Mouse (Mus musculus) myocyte (in vitro differentiated cells): ENCODE data around the gene Arhgef3. TPM values are rescaled to one million over a fixed set of nuclear protein-coding genes. Genes with fewer than 3 reads are reported as not detected.

ENCODE experiments used
- H3K27me3 ChIP-seq: one replicate; pipeline ENCODE4 v1.6.1; 2011; ENCODE audit not compliant: control insufficient read depth, insufficient read depth, insufficient read length
- H3K36me3 ChIP-seq: one replicate; pipeline ENCODE4 v1.6.1; 2011; ENCODE audit not compliant: control insufficient read depth, insufficient read depth
- H3K4me2 ChIP-seq: one replicate; pipeline ENCODE4 v1.6.1; 2011; ENCODE audit warnings: low read depth, control low read depth
- H3K4me3 ChIP-seq: one replicate; pipeline ENCODE4 v1.5.1; 2011; ENCODE audit warnings: mild to moderate bottlenecking, control low read depth, moderate library complexity
- H3K79me2 ChIP-seq: one replicate; pipeline ENCODE4 v1.6.1; 2011; ENCODE audit not compliant: control insufficient read depth, insufficient read depth
- H3ac ChIP-seq: one replicate; pipeline ENCODE4 v1.6.1; 2011; ENCODE audit not compliant: control insufficient read depth, insufficient read length
- CEBPB ChIP-seq: IDR thresholded peaks from 2 replicates; pipeline ENCODE4 v1.6.1; 2011; ENCODE audit warnings: mild to moderate bottlenecking, moderate library complexity; ENCODE audit not compliant: poor library complexity, insufficient read depth, severe bottlenecking
- E2F4 ChIP-seq: IDR thresholded peaks from one replicate; pipeline ENCODE4 v1.6.1; 2011; ENCODE audit warnings: mild to moderate bottlenecking, control low read depth, moderate library complexity; ENCODE audit not compliant: insufficient read depth
- MAX ChIP-seq: IDR thresholded peaks from one replicate; pipeline ENCODE4 v1.6.1; 2011; ENCODE audit warnings: low read depth, mild to moderate bottlenecking, control low read depth
- MYOD1 ChIP-seq, 3 experiments: IDR thresholded peaks; one replicate each; pipeline ENCODE4 v1.6.1; 2011; ENCODE audit warnings: control low read depth in 2 of 3, low read depth in 2 of 3, mild to moderate bottlenecking in 2 of 3, moderate library complexity in 1 of 3; ENCODE audit not compliant: insufficient read length in 2 of 3, control insufficient read depth in 1 of 3
- MYOG ChIP-seq, 3 experiments: IDR thresholded peaks; one replicate each; pipeline ENCODE4 v1.6.1; 2011; ENCODE audit warnings: control low read depth in 2 of 3, low read depth in 2 of 3, mild to moderate bottlenecking in 2 of 3; ENCODE audit not compliant: insufficient read length in 2 of 3, control insufficient read depth in 1 of 3, insufficient read depth in 1 of 3
- POLR2A ChIP-seq: IDR thresholded peaks from one replicate; pipeline ENCODE4 v1.6.1; 2011; ENCODE audit warnings: low read depth, mild to moderate bottlenecking, control low read depth, moderate library complexity; ENCODE audit not compliant: insufficient read length
- POLR2AphosphoS2 ChIP-seq: IDR thresholded peaks from one replicate; pipeline ENCODE4 v1.6.1; 2011; ENCODE audit warnings: low read depth, control low read depth; ENCODE audit not compliant: insufficient read length
- REST ChIP-seq: IDR thresholded peaks from one replicate; pipeline ENCODE4 v1.6.1; 2011; ENCODE audit warnings: mild to moderate bottlenecking, control low read depth, moderate library complexity; ENCODE audit not compliant: insufficient read depth, insufficient read length
- SRF ChIP-seq: IDR thresholded peaks from one replicate; pipeline ENCODE4 v1.6.1; 2011; ENCODE audit warnings: low read depth; ENCODE audit not compliant: control insufficient read depth, insufficient read length
- TCF12 ChIP-seq: IDR thresholded peaks from one replicate; pipeline ENCODE4 v1.6.1; 2011; ENCODE audit warnings: mild to moderate bottlenecking, control low read depth; ENCODE audit not compliant: poor library complexity, insufficient read depth, severe bottlenecking
- TCF3 ChIP-seq: IDR thresholded peaks from one replicate; pipeline ENCODE4 v1.6.1; 2011; ENCODE audit warnings: low read depth, control low read depth; ENCODE audit not compliant: insufficient read length
- USF1 ChIP-seq: IDR thresholded peaks from one replicate; pipeline ENCODE4 v1.6.1; 2011; ENCODE audit warnings: low read depth, mild to moderate bottlenecking, control low read depth, moderate library complexity
- polyA plus RNA-seq: library from polyadenylated mRNA; unstranded; fragments of >200 nt; fragmentation: generic; extraction: Trizol; gene quantifications from one replicate; pipeline ENCODE4 v1.2.1, GENCODE M21; 2012; ENCODE audit warnings: missing spikeins

Arhgef3 gene
- polyA plus RNA-seq, 1 experiment, result 6.6 TPM

DNA sequence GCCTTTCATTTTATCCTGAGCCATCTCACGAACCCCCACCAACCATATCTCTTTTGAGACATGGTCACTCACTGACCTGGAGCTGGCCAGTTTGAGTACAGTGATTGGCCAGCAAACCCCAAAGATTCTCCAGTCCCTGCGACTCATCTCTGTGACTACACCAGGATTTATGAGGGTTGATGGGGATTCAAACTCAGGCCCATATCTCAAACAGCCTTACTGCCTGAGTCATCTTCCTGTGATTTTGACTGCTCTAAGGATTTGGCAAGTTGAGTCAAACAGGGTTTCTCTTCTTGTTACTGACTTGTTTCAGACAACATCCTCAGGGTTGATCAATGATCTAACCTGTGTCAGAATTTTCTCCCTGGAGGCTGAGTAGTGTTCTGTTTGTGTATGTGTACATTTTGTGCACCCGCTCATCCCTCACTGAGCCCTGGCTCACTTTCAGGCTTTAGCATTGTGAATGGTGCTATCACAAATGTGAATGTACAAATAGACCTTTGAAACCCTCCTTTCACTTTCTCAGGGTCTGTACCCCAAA lies 124.9 kb downstream of the Arhgef3 start:
- Histone ChIP-seq H3K79me2 (no peaks in the 10 kb centered on the region), H3ac (no peak overlapping the region), H3K36me3 (no peaks in the 10 kb centered on the region), H3K27me3 (no peaks in the 10 kb centered on the region), H3K4me3 (no peak overlapping the region), H3K4me2 (no peak overlapping the region)
- TF ChIP-seq SRF, result no peak
- TF ChIP-seq TCF12, result no peak
- TF ChIP-seq POLR2A, result no peak
- TF ChIP-seq CEBPB, result no peak
- no peak for TF ChIP-seq USF1
- no peak for TF ChIP-seq POLR2AphosphoS2
- no peak for TF ChIP-seq MYOD1 (IDR thresholded peaks at IDR 0.05; ENCODE audit: control insufficient read depth in 1 of 3, insufficient read length in 2 of 3, low read depth in 2 of 3)
- TF ChIP-seq E2F4, result no peak
- TF ChIP-seq MYOG (IDR thresholded peaks at IDR 0.05; ENCODE audit: control insufficient read depth in 1 of 3, insufficient read depth in 1 of 3, insufficient read length in 2 of 3, low read depth in 2 of 3), result no peak
- no peak for TF ChIP-seq REST
- no peak for TF ChIP-seq TCF3
- TF ChIP-seq MAX, result no peak

DNA sequence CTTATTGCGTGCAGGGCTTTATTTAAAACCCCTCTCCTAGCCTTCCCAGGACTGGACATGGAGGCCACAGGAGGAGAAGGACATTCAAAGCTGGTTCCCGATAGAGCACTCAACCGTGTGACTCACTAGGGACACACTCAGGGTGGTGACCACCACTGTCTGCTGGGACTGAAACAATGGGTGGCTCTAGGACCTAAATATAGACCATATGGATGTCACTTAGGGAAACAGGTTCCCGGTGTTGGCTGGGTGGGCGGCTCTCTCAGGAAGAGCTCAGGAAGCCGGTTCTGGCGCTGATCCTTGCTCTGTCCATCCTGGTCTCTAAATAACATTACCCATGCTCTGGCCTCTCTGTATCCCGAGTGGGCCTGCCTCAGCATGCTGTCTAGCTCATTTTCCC lies 127.6 kb downstream of the Arhgef3 start:
- no peak overlapping the region for H3ac ChIP-seq
- no peak for TF ChIP-seq E2F4
- no peak for TF ChIP-seq MAX
- TF ChIP-seq POLR2A, result no peak
- TF ChIP-seq USF1, result no peak
- no peak for TF ChIP-seq POLR2AphosphoS2
- no peak for TF ChIP-seq MYOG (IDR thresholded peaks at IDR 0.05; ENCODE audit: control insufficient read depth in 1 of 3, insufficient read depth in 1 of 3, insufficient read length in 2 of 3, low read depth in 2 of 3)
- TF ChIP-seq MYOD1 (IDR thresholded peaks at IDR 0.05; ENCODE audit: control insufficient read depth in 1 of 3, insufficient read length in 2 of 3, low read depth in 2 of 3), result no peak
- no peak for TF ChIP-seq SRF
- TF ChIP-seq CEBPB, result no peak
- no peak for TF ChIP-seq TCF3
- TF ChIP-seq REST, result no peak
- TF ChIP-seq TCF12, result no peak
- no peaks in the 10 kb centered on the region for H3K36me3 ChIP-seq
- H3K27me3 ChIP-seq, result no peaks in the 10 kb centered on the region
- H3K4me2 ChIP-seq, result peak overlapping the region; percentile 65
- H3K79me2 ChIP-seq, result no peaks in the 10 kb centered on the region
- no peak overlapping the region for H3K4me3 ChIP-seq

DNA sequence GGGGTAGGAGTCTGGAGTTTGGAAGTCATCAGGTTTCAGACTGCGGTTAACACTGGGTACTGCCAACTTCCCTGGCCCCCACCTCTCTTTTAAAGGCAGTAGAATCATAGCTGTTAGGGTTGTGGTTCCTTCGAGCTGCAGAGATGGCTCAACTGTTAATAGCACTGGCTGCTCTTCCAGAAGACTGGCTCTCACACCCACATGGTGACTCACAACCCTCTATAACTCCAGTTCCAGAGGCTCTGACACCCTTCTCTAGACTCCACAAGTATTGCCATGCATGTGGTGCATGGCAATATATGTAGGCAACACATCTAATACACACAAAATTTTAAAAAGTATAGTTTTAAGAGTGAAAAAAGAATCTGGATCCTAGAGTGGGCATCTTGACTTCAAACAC lies 128.1 kb downstream of the Arhgef3 start:
- no peaks in the 10 kb centered on the region for H3K27me3 ChIP-seq
- H3K4me3 ChIP-seq, result no peak overlapping the region
- no peak for TF ChIP-seq REST
- no peak for TF ChIP-seq TCF3
- no peak for TF ChIP-seq TCF12
- TF ChIP-seq POLR2AphosphoS2, result no peak
- TF ChIP-seq MAX, result no peak
- no peaks in the 10 kb centered on the region for H3K36me3 ChIP-seq
- no peak overlapping the region for H3ac ChIP-seq
- H3K79me2 ChIP-seq, result no peaks in the 10 kb centered on the region
- H3K4me2 ChIP-seq, result peak overlapping the region; percentile 65

DNA sequence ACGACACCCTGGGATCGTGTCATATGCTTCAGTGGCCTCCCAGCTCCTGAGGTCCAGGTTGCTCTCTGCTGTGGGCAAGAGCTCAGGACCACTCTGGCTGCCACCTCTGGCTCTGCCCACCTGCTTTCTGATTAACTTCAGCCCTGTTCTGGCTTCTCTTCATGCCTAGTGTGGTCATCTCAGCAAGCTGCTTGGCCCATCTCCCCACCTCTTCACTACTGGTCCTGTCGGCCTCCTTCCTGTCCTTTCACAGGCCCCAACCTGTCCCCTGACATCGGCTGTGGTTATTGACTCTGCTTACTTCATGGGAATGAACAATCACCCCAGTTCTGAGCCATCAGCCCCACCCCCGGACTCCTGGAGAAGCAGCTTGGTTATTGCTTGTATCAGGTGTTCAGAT lies 128.9 kb downstream of the Arhgef3 start:
- Histone ChIP-seq H3K79me2 (no peaks in the 10 kb centered on the region), H3K4me2 (no peak overlapping the region), H3K27me3 (no peaks in the 10 kb centered on the region), H3K36me3 (no peaks in the 10 kb centered on the region), H3K4me3 (no peak overlapping the region), H3ac (no peak overlapping the region)
- TF ChIP-seq TCF3, result no peak
- no peak for TF ChIP-seq MAX
- no peak for TF ChIP-seq SRF

DNA sequence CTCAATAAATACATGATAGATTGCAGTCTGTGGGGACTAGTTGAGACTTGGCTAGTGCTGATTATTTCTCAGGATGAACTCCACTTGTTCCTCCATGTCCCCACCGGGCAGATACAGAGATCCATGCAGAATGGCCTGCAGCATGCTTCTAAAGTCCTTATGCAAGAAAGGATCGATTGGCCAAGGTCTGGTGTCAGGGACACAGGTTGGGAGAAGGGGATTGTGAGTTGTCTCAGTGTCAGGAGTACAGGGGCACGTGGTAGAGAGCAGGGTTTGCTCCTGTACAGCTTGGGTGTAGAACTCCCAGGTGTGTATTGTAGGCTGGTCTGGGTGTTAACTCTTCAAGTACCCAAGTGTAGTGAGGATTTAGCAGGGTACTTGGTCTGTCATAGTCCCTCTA lies 130.2 kb downstream of the Arhgef3 start:
- H3ac ChIP-seq, result no peak overlapping the region
- H3K36me3 ChIP-seq, result no peaks in the 10 kb centered on the region
- no peak overlapping the region for H3K4me3 ChIP-seq
- no peak for TF ChIP-seq MYOG (IDR thresholded peaks at IDR 0.05; ENCODE audit: control insufficient read depth in 1 of 3, insufficient read depth in 1 of 3, insufficient read length in 2 of 3, low read depth in 2 of 3)
- no peak for TF ChIP-seq MYOD1 (IDR thresholded peaks at IDR 0.05; ENCODE audit: control insufficient read depth in 1 of 3, insufficient read length in 2 of 3, low read depth in 2 of 3)
- TF ChIP-seq TCF12, result no peak
- no peak for TF ChIP-seq SRF
- TF ChIP-seq MAX, result no peak
- TF ChIP-seq REST, result no peak
- no peak for TF ChIP-seq POLR2A
- TF ChIP-seq TCF3, result no peak
- TF ChIP-seq POLR2AphosphoS2, result no peak
- TF ChIP-seq CEBPB, result no peak
- TF ChIP-seq USF1, result no peak
- no peak for TF ChIP-seq E2F4
- H3K4me2 ChIP-seq, result no peak overlapping the region
- H3K79me2 ChIP-seq, result no peaks in the 10 kb centered on the region
- no peaks in the 10 kb centered on the region for H3K27me3 ChIP-seq
